Mouse (Mus musculus) liver, embryonic 14.5 days (tissue): ENCODE data around the gene Tarsl2.

Source experiments
- CTCF ChIP-seq: IDR thresholded peaks from 2 replicates; pipeline ENCODE4 v1.5.1; 2016; ENCODE audit warnings: antibody characterized with exemption, low read depth, control low read depth
- EP300 ChIP-seq: IDR thresholded peaks from 2 replicates; pipeline ENCODE4 v1.6.1; 2016; ENCODE audit warnings: antibody characterized with exemption, low read depth

GRCm38 (mm10) chr7:65640672-65641071, 4.0 kb upstream of the Tarsl2 start:
- TF ChIP-seq CTCF (no peak), EP300 (peak; percentile 75)
